Mouse (Mus musculus) natural killer cell, adult 2 months (primary cell): ENCODE data around the gene Rasgrp2.

Source experiments
- DNase-seq, 2 experiments: peaks; one replicate each; pipeline ENCODE4 v3.0.0; 2022; ENCODE audit warnings: low spot score in 2 of 2

Rasgrp2 gene

DNA sequence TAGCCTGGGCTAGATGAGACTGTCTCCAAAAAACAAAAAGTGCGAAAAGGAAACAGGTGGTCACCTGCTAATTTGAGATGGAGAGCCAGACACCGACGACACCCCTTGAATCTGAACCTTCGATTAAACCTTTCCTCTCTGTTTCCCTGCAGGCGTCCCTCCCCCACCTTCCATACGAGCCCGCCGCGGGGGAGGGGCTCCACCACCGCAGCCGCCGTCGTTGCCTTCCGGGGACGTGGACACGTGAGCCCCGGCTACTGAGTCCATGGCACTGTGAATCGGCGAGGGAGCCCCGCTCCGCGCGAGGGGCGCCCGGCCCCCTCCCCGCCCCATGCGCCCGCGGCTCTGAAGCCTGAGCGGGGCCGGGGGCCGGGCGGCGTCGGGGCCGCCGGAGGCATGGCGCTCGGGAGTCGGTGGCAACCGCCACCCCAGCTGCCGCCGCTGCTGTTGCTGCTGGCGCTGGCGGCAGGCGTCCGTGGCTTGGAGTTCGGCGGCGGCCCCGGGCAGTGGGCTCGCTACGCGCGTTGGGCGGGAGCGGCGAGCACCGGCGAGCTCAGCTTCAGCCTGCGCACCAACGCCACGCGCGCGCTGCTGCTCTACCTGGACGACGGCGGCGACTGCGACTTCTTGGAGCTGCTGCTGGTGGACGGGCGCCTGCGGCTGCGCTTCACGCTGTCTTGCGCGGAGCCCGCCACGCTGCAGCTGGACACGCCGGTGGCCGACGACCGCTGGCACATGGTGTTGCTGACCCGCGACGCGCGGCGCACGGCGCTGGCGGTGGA, 28.7 kb downstream of the Rasgrp2 start:
- DNase-seq: no peak

GRCm38 (mm10) chr19:6428501-6429200, 29.5 kb downstream of the Rasgrp2 start:
- DNase-seq: no peak

DNA sequence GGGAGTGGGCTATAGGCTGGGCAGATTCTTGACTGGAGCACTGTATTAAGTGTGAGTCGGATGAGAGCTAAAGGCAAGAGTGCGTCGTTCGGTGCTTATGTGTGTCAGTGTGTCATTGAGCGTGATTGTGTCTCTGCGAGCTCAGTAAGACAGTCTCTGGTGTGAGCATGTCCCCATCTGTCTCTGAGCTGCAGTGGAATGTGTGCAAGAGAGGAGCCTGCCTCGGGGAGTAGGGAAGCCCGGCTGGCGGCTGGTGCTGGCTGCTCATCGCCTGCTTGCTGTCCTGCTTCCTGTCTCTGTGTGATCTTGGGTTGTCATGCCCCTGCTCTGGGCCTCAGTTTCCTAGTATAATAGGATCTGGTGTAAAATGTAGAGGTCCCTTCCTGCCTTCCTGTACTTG, 43.9 kb downstream of the Rasgrp2 start:
- DNase-seq: no peak

GRCm38 (mm10) chr19:6445761-6446423, 46.8 kb downstream of the Rasgrp2 start:
- no peak for DNase-seq

- DNase-seq: no peak
Observed at GRCm38 (mm10) chr19:6446736-6447437, 47.7 kb downstream of the Rasgrp2 start.

GRCm38 (mm10) chr19:6448752-6449151, 49.6 kb downstream of the Rasgrp2 start:
- no peak for DNase-seq

DNA sequence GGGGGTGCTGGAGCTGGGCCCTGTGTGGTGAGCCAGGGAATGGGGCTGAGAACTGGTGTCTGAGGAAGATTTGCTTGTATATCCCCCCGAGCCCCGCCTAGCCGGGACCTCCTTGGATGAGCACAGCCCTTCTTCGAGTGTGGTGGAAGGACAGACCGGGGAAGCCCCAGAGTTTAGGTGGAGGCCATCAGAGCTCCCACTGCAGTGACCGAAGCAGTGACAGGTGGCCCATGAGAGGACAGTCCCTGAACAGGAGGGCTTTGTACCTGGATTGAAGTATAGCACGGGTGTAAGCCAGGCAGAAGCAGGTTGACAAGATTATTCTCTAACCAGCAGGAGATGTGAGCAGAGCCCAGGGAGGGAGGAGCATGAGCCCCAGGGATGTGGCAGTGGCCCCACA, 50.7 kb downstream of the Rasgrp2 start:
- no peak for DNase-seq

GRCm38 (mm10) chr19:6452030-6452494, 52.9 kb downstream of the Rasgrp2 start:
- DNase-seq: peak; percentile 31 to 65

DNA sequence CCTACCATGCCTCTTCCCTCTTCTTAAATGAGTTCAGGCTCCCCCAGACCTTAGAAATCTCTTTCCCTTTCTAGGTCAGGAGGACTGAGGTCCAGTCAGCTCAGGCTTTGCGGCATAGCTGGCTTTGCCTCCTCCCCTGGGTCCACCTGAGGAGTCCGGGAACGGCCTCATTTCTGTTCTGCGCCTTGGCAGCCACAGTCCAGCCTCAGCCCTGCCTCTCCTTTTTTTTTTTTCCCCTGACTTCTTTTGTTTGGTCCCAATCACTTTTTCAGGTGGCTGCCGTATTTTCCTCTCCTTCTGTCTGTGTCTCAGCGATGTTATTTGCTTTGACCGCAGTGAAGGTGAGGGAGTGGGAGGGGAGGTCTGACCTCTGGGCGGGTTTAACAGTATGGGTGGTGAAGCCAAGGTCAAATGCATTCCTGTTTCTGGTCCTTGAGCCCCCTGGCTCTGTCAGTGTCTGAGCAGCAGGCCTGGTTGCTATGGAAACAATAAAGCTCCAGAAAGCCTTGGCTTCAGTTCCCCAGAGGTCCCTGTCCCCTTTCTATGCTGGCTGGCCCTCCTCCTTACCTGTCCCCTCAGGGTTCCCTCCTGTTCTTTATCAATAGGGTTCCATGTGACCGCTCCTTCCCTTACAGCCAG, 53.7 kb downstream of the Rasgrp2 start:
- no peak for DNase-seq

- no peak for DNase-seq
Observed at GRCm38 (mm10) chr19:6453349-6453748, 54.2 kb downstream of the Rasgrp2 start.

DNA sequence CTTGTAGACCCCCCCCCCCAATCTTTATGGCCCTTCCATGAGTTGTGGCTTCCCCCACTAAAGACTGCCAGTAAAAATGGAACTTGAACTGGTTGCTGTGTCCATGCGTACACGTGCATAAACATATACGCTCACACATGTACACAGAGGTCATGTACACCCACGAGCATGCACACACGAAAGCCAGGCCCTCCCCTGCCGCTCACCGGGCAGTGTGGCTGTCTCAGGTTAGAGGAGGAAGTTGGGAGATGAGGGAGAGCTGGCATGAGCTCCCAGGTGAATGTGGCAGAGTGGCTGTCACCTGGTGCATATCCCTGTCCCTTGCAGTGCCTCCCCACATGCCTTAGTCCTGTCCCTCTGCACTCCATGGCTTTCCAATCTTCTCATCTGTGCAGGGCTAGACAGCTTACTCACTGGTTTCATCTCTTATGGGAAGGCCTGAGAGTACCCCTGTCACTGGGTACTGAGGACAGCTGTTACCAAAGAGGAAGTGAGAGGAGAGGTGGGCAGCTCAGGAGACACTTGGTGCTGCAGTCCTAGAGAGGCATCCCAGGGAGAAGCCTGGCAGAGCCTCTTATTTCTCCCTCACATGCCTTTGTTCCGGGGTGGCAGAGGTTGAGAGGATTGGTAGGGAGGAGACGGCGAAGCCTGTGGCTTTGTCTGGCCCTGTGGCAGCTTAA, 55.0 kb downstream of the Rasgrp2 start:
- DNase-seq: no peak

DNA sequence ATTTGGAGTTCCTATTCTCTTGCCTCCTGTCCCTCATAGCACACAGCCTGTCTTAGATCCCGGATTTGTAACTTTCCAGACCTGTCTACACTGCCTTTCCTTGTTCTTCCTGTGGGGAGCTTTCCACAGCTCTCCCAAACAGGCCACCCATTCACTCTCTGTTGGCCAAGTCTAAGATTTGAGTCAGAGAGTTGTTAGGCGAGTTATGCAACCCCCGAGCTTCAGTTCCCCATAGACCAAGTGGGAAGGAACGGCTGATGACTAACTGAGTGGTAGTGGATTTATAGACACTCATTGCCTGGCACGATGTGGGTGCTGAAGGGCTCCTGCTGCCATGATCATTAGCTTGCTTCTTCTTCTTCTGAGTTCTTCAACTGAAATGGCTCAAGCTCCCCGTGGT, 60.4 kb downstream of the Rasgrp2 start:
- no peak for DNase-seq

- DNase-seq: no peak
Observed at GRCm38 (mm10) chr19:6462841-6463240, 63.7 kb downstream of the Rasgrp2 start.

- no peak for DNase-seq
Observed at GRCm38 (mm10) chr19:6464306-6465071, 65.3 kb downstream of the Rasgrp2 start.
